Mouse (Mus musculus) MEL (cell line): Measurements from ENCODE around the gene Ube2m. TPM values are rescaled to one million over a fixed set of nuclear protein-coding genes. Genes with fewer than 3 reads are reported as not detected.

ENCODE experiments used
- DNase-seq: peaks from one replicate; pipeline ENCODE4 v3.0.0; 2011; ENCODE audit warnings: low read depth, low spot score
- H3K27ac ChIP-seq: 2 replicates; pipeline ENCODE4 v1.5.1; 2012; ENCODE audit warnings: low read depth, mild to moderate bottlenecking, control low read depth, low read length, moderate library complexity; ENCODE audit not compliant: control insufficient read depth
- H3K27me3 ChIP-seq, 2 experiments: fragments of 150-350 bp in 1 of 2; sonication (generic) in 1 of 2; 2 replicates each; pipeline ENCODE4 v1.6.1; 2012; ENCODE audit warnings: low read length in 2 of 2, mild to moderate bottlenecking in 2 of 2, improper control_type of control experiment in 1 of 2, moderate library complexity in 1 of 2; ENCODE audit not compliant: insufficient read depth in 2 of 2, control insufficient read depth in 1 of 2
- H3K36me3 ChIP-seq, 2 experiments: 2 replicates each; pipeline ENCODE4 v1.6.1; 2012 to 2014; ENCODE audit warnings: low read length in 2 of 2, improper control_type of control experiment in 1 of 2, inconsistent platforms in 1 of 2, mild to moderate bottlenecking in 1 of 2; ENCODE audit not compliant: insufficient read depth in 2 of 2, control insufficient read depth in 1 of 2
- H3K4me1 ChIP-seq, 2 experiments: fragments of 150-350 bp in 1 of 2; sonication (generic) in 1 of 2; 2 replicates each; pipeline ENCODE4 v1.6.1; 2012; ENCODE audit warnings: low read length in 2 of 2, improper control_type of control experiment in 1 of 2, mild to moderate bottlenecking in 1 of 2; ENCODE audit not compliant: insufficient read depth in 2 of 2, control insufficient read depth in 1 of 2
- H3K4me3 ChIP-seq, 2 experiments: fragments of 150-350 bp in 1 of 2; sonication (generic) in 1 of 2; 2 replicates each; pipeline ENCODE4 v1.5.1; 2012; ENCODE audit warnings: low read depth in 2 of 2, low read length in 2 of 2, mild to moderate bottlenecking in 2 of 2, moderate library complexity in 2 of 2, control low read depth in 1 of 2, improper control_type of control experiment in 1 of 2; ENCODE audit not compliant: control insufficient read depth in 1 of 2, insufficient read depth in 1 of 2
- H3K79me2 ChIP-seq: 2 replicates; pipeline ENCODE4 v1.6.1; 2012; ENCODE audit warnings: mild to moderate bottlenecking, low read length, moderate library complexity; ENCODE audit not compliant: control insufficient read depth, poor library complexity, insufficient read depth
- H3K9ac ChIP-seq: 2 replicates; pipeline ENCODE4 v1.6.1; 2012; ENCODE audit warnings: low read depth, mild to moderate bottlenecking, control low read depth, low read length, moderate library complexity; ENCODE audit not compliant: control insufficient read depth, poor library complexity, severe bottlenecking
- H3K9me3 ChIP-seq: fragments of 150-350 bp; sonication (generic); replicated peaks from 2 replicates; pipeline ENCODE4 v1.6.1; 2012; ENCODE audit warnings: mild to moderate bottlenecking, low read length, improper control_type of control experiment, moderate library complexity; ENCODE audit not compliant: insufficient read depth
- BHLHE40 ChIP-seq: IDR thresholded peaks from 2 replicates; pipeline ENCODE4 v1.6.1; 2012; ENCODE audit warnings: low read depth, mild to moderate bottlenecking, inconsistent platforms, low read length, improper control_type of control experiment, borderline replicate concordance
- CHD1 ChIP-seq: IDR thresholded peaks from 2 replicates; pipeline ENCODE4 v1.6.1; 2012; ENCODE audit warnings: low read depth, mild to moderate bottlenecking, inconsistent platforms, low read length, improper control_type of control experiment
- CHD2 ChIP-seq: IDR thresholded peaks from 2 replicates; pipeline ENCODE4 v1.6.1; 2011; ENCODE audit warnings: low read length, improper control_type of control experiment
- CTCF ChIP-seq, 3 experiments: IDR thresholded peaks in 2 of 3; conservative IDR thresholded peaks in 1 of 3; 2 replicates each; pipeline ENCODE4 v1.5.1; 2011 to 2012; ENCODE audit warnings: low read length in 3 of 3, low read depth in 2 of 3, mild to moderate bottlenecking in 2 of 3, improper control_type of control experiment in 1 of 3, inconsistent platforms in 1 of 3, mixed read lengths in 1 of 3, moderate library complexity in 1 of 3; ENCODE audit not compliant: control insufficient read depth in 1 of 3, insufficient read depth in 1 of 3, poor library complexity in 1 of 3, severe bottlenecking in 1 of 3
- E2F4 ChIP-seq: IDR thresholded peaks from 2 replicates; pipeline ENCODE4 v1.6.1; 2011; ENCODE audit warnings: low read depth, low read length, improper control_type of control experiment, borderline replicate concordance
- ELF1 ChIP-seq: IDR thresholded peaks from 2 replicates; pipeline ENCODE4 v1.6.1; 2014; ENCODE audit warnings: low read depth, mild to moderate bottlenecking, inconsistent platforms, low read length, improper control_type of control experiment, moderate library complexity
- EP300 ChIP-seq, 2 experiments: IDR thresholded peaks; 2 replicates each; pipeline ENCODE4 v1.6.1; 2011; ENCODE audit warnings: improper control_type of control experiment in 2 of 2, low read length in 2 of 2, low read depth in 1 of 2, mild to moderate bottlenecking in 1 of 2
- ETS1 ChIP-seq: IDR thresholded peaks from 2 replicates; pipeline ENCODE4 v1.6.1; 2012; ENCODE audit warnings: low read depth, mild to moderate bottlenecking, inconsistent platforms, low read length, improper control_type of control experiment, moderate library complexity
- GABPA ChIP-seq: IDR thresholded peaks from 2 replicates; pipeline ENCODE4 v1.6.1; 2012; ENCODE audit warnings: low read depth, mild to moderate bottlenecking, inconsistent platforms, low read length, improper control_type of control experiment, moderate library complexity
- GATA1 ChIP-seq: IDR thresholded peaks from 2 replicates; pipeline ENCODE4 v1.6.1; 2011; ENCODE audit warnings: low read depth, low read length, improper control_type of control experiment
- HCFC1 ChIP-seq: IDR thresholded peaks from 2 replicates; pipeline ENCODE4 v1.6.1; 2012; ENCODE audit warnings: low read depth, mild to moderate bottlenecking, inconsistent platforms, low read length, improper control_type of control experiment, moderate library complexity
- KAT2A ChIP-seq: conservative IDR thresholded peaks from 2 replicates; pipeline ENCODE4 v1.6.1; 2012; ENCODE audit warnings: low read depth, low read length, improper control_type of control experiment, inconsistent platforms
- MAFK ChIP-seq: IDR thresholded peaks from 2 replicates; pipeline ENCODE4 v1.6.1; 2011; ENCODE audit warnings: low read depth, mild to moderate bottlenecking, low read length, improper control_type of control experiment, borderline replicate concordance
- MAX ChIP-seq: IDR thresholded peaks from 2 replicates; pipeline ENCODE4 v1.6.1; 2011; ENCODE audit warnings: low read length, improper control_type of control experiment
- MAZ ChIP-seq: IDR thresholded peaks from 2 replicates; pipeline ENCODE4 v1.6.1; 2012; ENCODE audit warnings: low read depth, mild to moderate bottlenecking, inconsistent platforms, low read length, improper control_type of control experiment
- MEF2A ChIP-seq: IDR thresholded peaks from 2 replicates; pipeline ENCODE4 v1.6.1; 2014; ENCODE audit warnings: low read depth, mild to moderate bottlenecking, inconsistent platforms, low read length, improper control_type of control experiment; ENCODE audit not compliant: poor library complexity, insufficient replicate concordance, severe bottlenecking; ENCODE audit errors: extremely low read depth
- MXI1 ChIP-seq: IDR thresholded peaks from 2 replicates; pipeline ENCODE4 v1.6.1; 2011; ENCODE audit warnings: mild to moderate bottlenecking, low read depth, low read length, improper control_type of control experiment
- MYB ChIP-seq: IDR thresholded peaks from 2 replicates; pipeline ENCODE4 v1.6.1; 2011; ENCODE audit warnings: mild to moderate bottlenecking, low read depth, low read length, improper control_type of control experiment
- MYC ChIP-seq: IDR thresholded peaks from 2 replicates; pipeline ENCODE4 v1.6.1; 2011; ENCODE audit warnings: low read depth, mild to moderate bottlenecking, low read length, improper control_type of control experiment, moderate library complexity
- NELFE ChIP-seq: IDR thresholded peaks from 2 replicates; pipeline ENCODE4 v1.6.1; 2011; ENCODE audit warnings: low read depth, low read length, improper control_type of control experiment
- NRF1 ChIP-seq: IDR thresholded peaks from 2 replicates; pipeline ENCODE4 v1.6.1; 2014; ENCODE audit warnings: low read depth, mild to moderate bottlenecking, inconsistent platforms, low read length, improper control_type of control experiment, moderate library complexity; ENCODE audit not compliant: poor library complexity, insufficient read depth, severe bottlenecking
- POLR2A ChIP-seq, 2 experiments: IDR thresholded peaks; 2 replicates each; pipeline ENCODE4 v1.6.1; 2011 to 2012; ENCODE audit warnings: low read length in 2 of 2, mild to moderate bottlenecking in 2 of 2, control low read depth in 1 of 2, improper control_type of control experiment in 1 of 2, low read depth in 1 of 2, moderate library complexity in 1 of 2; ENCODE audit not compliant: control insufficient read depth in 1 of 2, insufficient read depth in 1 of 2, poor library complexity in 1 of 2
- POLR2AphosphoS2 ChIP-seq: IDR thresholded peaks from 2 replicates; pipeline ENCODE4 v1.6.1; 2011; ENCODE audit warnings: low read length, improper control_type of control experiment
- RAD21 ChIP-seq: IDR thresholded peaks from 2 replicates; pipeline ENCODE4 v1.6.1; 2011; ENCODE audit warnings: mild to moderate bottlenecking, low read depth, low read length, improper control_type of control experiment
- RCOR1 ChIP-seq: IDR thresholded peaks from 2 replicates; pipeline ENCODE4 v1.6.1; 2012; ENCODE audit warnings: low read depth, mild to moderate bottlenecking, inconsistent platforms, low read length, improper control_type of control experiment
- SIN3A ChIP-seq: IDR thresholded peaks from 2 replicates; pipeline ENCODE4 v1.6.1; 2012; ENCODE audit warnings: low read length, improper control_type of control experiment, inconsistent platforms
- SMC3 ChIP-seq: IDR thresholded peaks from 2 replicates; pipeline ENCODE4 v1.6.1; 2011; ENCODE audit warnings: low read depth, low read length, improper control_type of control experiment
- TAL1 ChIP-seq: IDR thresholded peaks from 2 replicates; pipeline ENCODE4 v1.6.1; 2012; ENCODE audit warnings: mild to moderate bottlenecking, inconsistent platforms, low read length, moderate library complexity, mixed read lengths
- TBP ChIP-seq: IDR thresholded peaks from 2 replicates; pipeline ENCODE4 v1.8.0; 2011; ENCODE audit warnings: low read depth, low read length, improper control_type of control experiment
- TCF12 ChIP-seq: IDR thresholded peaks from 2 replicates; pipeline ENCODE4 v1.6.1; 2014; ENCODE audit warnings: low read depth, mild to moderate bottlenecking, inconsistent platforms, low read length, improper control_type of control experiment, moderate library complexity
- UBTF ChIP-seq: IDR thresholded peaks from 2 replicates; pipeline ENCODE4 v1.6.1; 2012; ENCODE audit warnings: low read depth, mild to moderate bottlenecking, inconsistent platforms, low read length, improper control_type of control experiment, moderate library complexity, borderline replicate concordance; ENCODE audit not compliant: insufficient read depth
- USF1 ChIP-seq: IDR thresholded peaks from 2 replicates; pipeline ENCODE4 v1.6.1; 2014; ENCODE audit warnings: low read depth, mild to moderate bottlenecking, inconsistent platforms, low read length, improper control_type of control experiment, moderate library complexity
- ZC3H11A ChIP-seq: IDR thresholded peaks from 2 replicates; pipeline ENCODE4 v1.6.1; 2012; ENCODE audit warnings: low read depth, mild to moderate bottlenecking, inconsistent platforms, low read length, improper control_type of control experiment
- ZKSCAN1 ChIP-seq: IDR thresholded peaks from 2 replicates; pipeline ENCODE4 v1.6.1; 2012; ENCODE audit warnings: low read depth, mild to moderate bottlenecking, inconsistent platforms, low read length, improper control_type of control experiment, moderate library complexity
- ZMIZ1 ChIP-seq: IDR thresholded peaks from 2 replicates; pipeline ENCODE4 v1.6.1; 2012; ENCODE audit warnings: low read depth, mild to moderate bottlenecking, inconsistent platforms, low read length, improper control_type of control experiment, moderate library complexity
- polyA plus RNA-seq, 2 experiments: library from polyadenylated mRNA; stranded (reverse) in 1 of 2; unstranded in 1 of 2; fragments of >175 nt in 1 of 2; fragments of >200 nt in 1 of 2; gene quantifications; 2 replicates each; pipeline versions ENCODE4 v1.2.1 to v1.2.4; 2012; ENCODE audit warnings: low replicate concordance in 2 of 2, low read depth in 1 of 2; ENCODE audit not compliant: insufficient read length in 2 of 2, insufficient read depth in 1 of 2, missing spikeins in 1 of 2
- total RNA-seq: library from RNA; depleted of rRNA; stranded (reverse); fragments of 300-350 nt; gene quantifications from 2 replicates; pipeline ENCODE4 v1.2.3, GENCODE M21; 2012

Ube2m gene
- total and polyA plus RNA-seq, 3 experiments, result 134 to 336 TPM; not detected in 1

- peak; percentile 98 for DNase-seq
- Histone ChIP-seq H3K4me1 (peaks cover 2 to 26% of the 10 kb centered on the region in 2 experiments; a peak in 3 of 4 replicates), H3K36me3 (peaks cover 1 to 7% of the 10 kb centered on the region in 2 experiments; a peak in 3 of 4 replicates), H3K27ac (peak within 1 kb of the TSS; percentile 86), H3K9ac (peak within 1 kb of the TSS; percentile 76), H3K4me3 (peak within 1 kb of the TSS; percentile 58 to 77), H3K9me3 (no peaks in the 10 kb centered on the region), H3K79me2 (peaks cover 25% of the 10 kb centered on the region), H3K27me3 (no peaks in the 10 kb centered on the region)
- TF ChIP-seq TAL1, result no peak
- TF ChIP-seq ZMIZ1, result peak; percentile 99
- peak; percentile 59 for TF ChIP-seq MYB
- TF ChIP-seq EP300 (IDR thresholded peaks at IDR 0.05; ENCODE audit: low read depth in 1 of 2, low read length in 2 of 2), result peak in 1 of 2 experiments; percentile 52; a peak in 2 of 4 replicates
- peak; percentile 93 for TF ChIP-seq MAZ
- TF ChIP-seq NELFE, result peak; percentile 75
- TF ChIP-seq GABPA, result no peak
- peak; percentile 37 to 93; a peak in 3 of 4 replicates for TF ChIP-seq POLR2A (IDR thresholded peaks at IDR 0.05; ENCODE audit: control insufficient read depth in 1 of 2, insufficient read depth in 1 of 2, low read depth in 1 of 2, low read length in 2 of 2, poor library complexity in 1 of 2)
- TF ChIP-seq BHLHE40, result peak; percentile 29; the same call in 1 of the 2 replicates
- TF ChIP-seq MAX, result peak; percentile 73; the same call in 1 of the 2 replicates
- TF ChIP-seq ELF1, result peak; percentile 99
- peak; percentile 43; the same call in 1 of the 2 replicates for TF ChIP-seq MYC
- peak; percentile 57; the same call in 1 of the 2 replicates for TF ChIP-seq E2F4
- TF ChIP-seq RCOR1, result peak; percentile 59; the same call in 1 of the 2 replicates
- TF ChIP-seq CHD1, result no peak
- peak; percentile 100 for TF ChIP-seq POLR2AphosphoS2
- TF ChIP-seq ZC3H11A, result no peak
- peak; percentile 71; the same call in 1 of the 2 replicates for TF ChIP-seq TBP
- peak; percentile 90 for TF ChIP-seq SIN3A
- TF ChIP-seq RAD21, result no peak
- TF ChIP-seq ZKSCAN1, result peak; percentile 73; the same call in 1 of the 2 replicates
- TF ChIP-seq TCF12, result peak; percentile 53
- peak; percentile 76 for TF ChIP-seq MXI1
- TF ChIP-seq UBTF, result no peak
- peak; percentile 63 for TF ChIP-seq ETS1
- peak; percentile 99 for TF ChIP-seq NRF1
- TF ChIP-seq CTCF (IDR thresholded peaks at IDR 0.05 in 2 of 3, conservative IDR thresholded peaks at IDR 0.05 in 1 of 3; ENCODE audit: control insufficient read depth in 1 of 3, insufficient read depth in 1 of 3, low read depth in 2 of 3, low read length in 3 of 3, poor library complexity in 1 of 3, severe bottlenecking in 1 of 3), result no peak
- TF ChIP-seq CHD2, result peak; percentile 85
- peak; percentile 33; the same call in 1 of the 2 replicates for TF ChIP-seq SMC3
- no peak for TF ChIP-seq MEF2A
- TF ChIP-seq GATA1, result no peak
- TF ChIP-seq HCFC1, result peak; percentile 96
- TF ChIP-seq USF1, result peak; percentile 59; the same call in 1 of the 2 replicates
- TF ChIP-seq MAFK, result no peak
- TF ChIP-seq KAT2A, result peak; percentile 78
Observed at GRCm38 (mm10) chr7:13034148-13034977, 3.7 kb downstream of the Ube2m start, which contains the start of gene Chmp2a. Chmp2a (minus strand) TSS chr7:13034807.
